Mouse (Mus musculus): ENCODE measurements around the gene Pkdcc.

DNA sequence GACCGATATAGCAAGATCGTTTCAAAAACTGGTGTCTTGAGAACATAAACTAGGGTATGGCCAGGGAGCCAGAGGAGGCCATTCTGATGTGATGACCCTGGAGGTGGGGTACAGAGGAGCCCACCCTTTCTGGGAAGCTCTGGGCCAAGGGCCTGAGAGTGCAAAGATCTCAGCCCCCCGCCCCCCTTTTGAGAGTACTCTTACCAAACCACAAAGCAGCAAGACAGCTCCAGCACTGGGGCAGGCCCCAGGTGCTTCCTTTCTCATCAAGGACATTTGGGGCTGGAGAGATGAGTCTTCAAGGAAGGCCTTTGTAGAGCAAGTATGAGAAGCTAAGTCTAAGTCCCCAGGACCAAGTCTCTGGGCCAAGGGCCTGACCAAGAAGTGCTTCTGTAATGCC lies 7.8 kb upstream of the Pkdcc start:
- TF ChIP-seq CTCF (IDR thresholded peaks at IDR 0.05; ENCODE audit: borderline replicate concordance, insufficient read depth, low read depth, low read length), result no peak
- no peak for TF ChIP-seq POLR2A (IDR thresholded peaks at IDR 0.05; ENCODE audit: borderline replicate concordance, insufficient read depth, low read length)

Data from cerebellum, adult 2 months (tissue).